Mouse (Mus musculus) ES-Bruce4 (cell line): ENCODE results near the gene Abcf3.

Source experiments
- CTCF ChIP-seq: IDR thresholded peaks from one replicate; pipeline ENCODE4 v1.8.1; 2011; ENCODE audit warnings: low read depth, low read length
- EP300 ChIP-seq: IDR thresholded peaks from 2 replicates; pipeline ENCODE4 v1.6.1; 2011; ENCODE audit warnings: low read depth, low read length; ENCODE audit not compliant: insufficient read depth
- POLR2A ChIP-seq: IDR thresholded peaks from one replicate; pipeline ENCODE4 v1.8.1; 2011; ENCODE audit warnings: low read length; ENCODE audit not compliant: insufficient read depth

DNA sequence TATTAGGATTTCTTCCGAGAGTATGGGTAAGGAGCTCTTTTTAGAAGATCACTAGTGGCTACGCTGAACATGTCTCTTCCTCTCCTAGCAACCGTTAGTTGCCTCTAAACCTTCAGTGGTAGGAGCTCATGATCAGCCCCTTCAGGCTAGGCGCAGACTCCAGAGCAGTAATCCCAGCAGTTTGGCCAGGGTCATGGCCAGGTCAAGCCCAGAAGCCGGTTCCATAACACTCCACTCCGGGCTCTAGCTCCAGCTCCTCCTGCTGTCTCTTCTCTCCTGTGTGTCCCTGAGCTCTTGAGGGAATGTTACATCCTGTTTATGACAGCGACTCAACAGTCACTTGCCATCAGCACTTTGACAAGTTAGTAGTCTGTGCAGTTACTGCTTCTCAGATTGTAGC, 9.0 kb downstream of the Abcf3 start:
- no peak for TF ChIP-seq POLR2A
- TF ChIP-seq CTCF, result no peak
- no peak for TF ChIP-seq EP300
